Mouse (Mus musculus) gastrocnemius, adult 8-10 months (tissue): ENCODE results near the gene Foxi3. TPM values are rescaled to one million over a fixed set of nuclear protein-coding genes. Genes with fewer than 3 reads are reported as not detected.

Source experiments
- DNase-seq, 2 experiments: peaks; one replicate each; pipeline ENCODE4 v3.0.0; 2022; ENCODE audit warnings: low spot score in 2 of 2
- total RNA-seq, 4 experiments: library from RNA; stranded (reverse); gene quantifications; 2 replicates each; pipeline ENCODE4 v1.2.4; 2022

The Foxi3 gene
- total RNA-seq, 4 experiments from 2014 or later, result not detected

DNA sequence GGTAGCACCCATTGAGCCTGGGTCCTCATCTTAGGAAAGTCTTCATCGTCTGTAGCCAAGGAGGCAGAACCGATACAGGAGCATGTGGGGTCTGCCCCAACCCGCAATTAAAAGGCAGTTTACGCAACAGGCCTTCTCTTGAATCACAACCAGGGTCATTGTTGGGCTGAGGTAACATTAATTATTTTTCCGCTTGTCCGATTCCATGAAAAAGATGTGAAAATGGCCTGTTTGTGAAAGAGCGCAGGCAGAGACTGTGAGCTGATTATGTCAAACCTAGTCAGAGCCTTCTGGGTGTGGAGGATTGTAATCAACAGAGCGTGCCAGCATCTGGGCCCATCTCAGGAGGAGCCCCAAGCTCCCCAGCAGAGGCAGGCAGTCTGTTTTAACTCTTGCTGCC lies 30.4 kb downstream of the Foxi3 start:
- DNase-seq, result no peak

DNA sequence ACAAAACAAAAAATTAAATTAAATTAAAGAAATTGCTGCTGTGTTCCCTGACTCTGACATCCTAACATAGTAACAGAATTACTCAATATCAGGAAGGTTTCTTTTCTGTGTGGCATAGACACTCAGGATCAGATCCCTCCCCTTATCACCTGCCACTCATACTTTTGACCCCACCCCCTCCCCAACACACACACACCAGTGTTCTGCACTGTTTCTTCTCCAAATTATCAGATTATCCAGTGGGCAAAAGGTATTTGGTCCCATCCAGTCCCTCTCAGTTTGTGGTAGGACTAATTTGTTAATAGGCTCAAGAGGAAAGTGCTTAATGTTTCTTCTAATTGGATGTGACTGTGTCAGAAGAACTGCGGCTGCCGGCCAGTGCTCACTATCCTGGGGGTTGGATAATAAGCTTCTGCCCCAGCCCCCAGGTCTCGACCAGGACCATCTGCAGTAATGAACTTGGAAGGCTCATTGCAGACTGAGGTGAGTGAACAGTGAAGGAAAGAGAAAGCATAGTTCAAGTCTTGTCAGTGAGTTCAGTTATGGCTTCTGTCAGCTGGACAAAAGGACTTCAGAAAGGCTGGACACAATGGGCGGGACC lies 39.9 kb downstream of the Foxi3 start:
- no peak for DNase-seq

DNA sequence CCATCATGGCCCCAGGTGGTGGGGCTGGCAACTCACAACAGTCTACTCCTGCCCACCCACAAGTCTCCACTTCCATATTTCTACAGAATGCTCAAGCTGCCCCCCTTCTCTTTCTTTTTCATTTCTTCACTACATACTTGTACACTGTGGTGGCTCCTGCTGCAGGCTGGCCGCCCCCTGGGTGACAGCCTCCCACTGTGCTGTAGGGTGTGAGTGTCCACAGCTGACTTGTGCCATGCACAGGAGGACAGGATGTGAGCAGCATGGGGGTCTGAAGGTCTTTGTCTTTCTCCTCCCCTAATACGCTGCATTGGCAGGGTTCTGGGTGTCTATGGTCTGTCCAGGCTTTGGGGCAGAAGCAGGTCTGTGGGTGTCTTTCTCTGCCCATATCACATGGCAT lies 46.3 kb downstream of the Foxi3 start:
- no peak for DNase-seq

DNA sequence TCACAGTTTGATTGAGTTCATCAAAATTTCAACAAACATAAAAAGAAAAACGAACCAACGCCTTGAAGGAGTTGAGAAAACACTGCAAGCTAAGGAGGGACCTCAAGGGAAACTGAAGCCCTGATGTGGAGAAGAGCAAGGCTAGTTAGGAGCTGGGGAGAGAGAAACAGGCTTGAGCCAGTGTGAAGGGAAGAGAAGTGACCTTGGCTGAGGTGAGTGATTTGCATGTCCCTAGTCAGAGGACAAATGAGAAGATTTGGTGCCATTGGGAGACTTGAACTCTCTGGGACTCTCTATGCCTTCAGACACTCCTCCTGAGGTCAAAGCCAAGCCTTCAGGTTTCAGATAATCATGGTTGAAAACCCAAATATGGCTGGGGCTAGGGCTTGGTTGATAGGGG lies 47.8 kb downstream of the Foxi3 start:
- DNase-seq, result no peak

Other genes with a start within 250 kb of the Foxi3 start
- gene Rpia, start 164.3 kb upstream of the Foxi3 start, total RNA-seq, result 10 to 100 TPM; 17.4 to 21.3 (median 20.4) TPM
- gene Eif2ak3, start 112.0 kb upstream of the Foxi3 start, total RNA-seq, result 1 to 10 TPM; 2.6 to 3.5 (median 3.3) TPM
- gene Tex37, start 37.6 kb upstream of the Foxi3 start, total RNA-seq, result not detected
- 10 to 100 TPM in 2 of 4 experiments, 1 to 10 TPM in 2; 8.9 to 12.8 (median 9.8) TPM for gene Thnsl2, start 187.9 kb downstream of the Foxi3 start, total RNA-seq
- gene Fabp1, start 243.3 kb downstream of the Foxi3 start, total RNA-seq, result 1 to 10 TPM in 1 of 4 experiments, not detected in 3; 1.4 TPM